Mouse (Mus musculus): ENCODE results near the gene Rbm45. TPM values are rescaled to one million over a fixed set of nuclear protein-coding genes. Genes with fewer than 3 reads are reported as not detected.
A peak's percentile ranks its signal among the peaks of the same experiment; 100 is the strongest.

Gene Rbm45
- polyA plus RNA-seq, 2 experiments, result 14.8 to 31.2 TPM

DNA sequence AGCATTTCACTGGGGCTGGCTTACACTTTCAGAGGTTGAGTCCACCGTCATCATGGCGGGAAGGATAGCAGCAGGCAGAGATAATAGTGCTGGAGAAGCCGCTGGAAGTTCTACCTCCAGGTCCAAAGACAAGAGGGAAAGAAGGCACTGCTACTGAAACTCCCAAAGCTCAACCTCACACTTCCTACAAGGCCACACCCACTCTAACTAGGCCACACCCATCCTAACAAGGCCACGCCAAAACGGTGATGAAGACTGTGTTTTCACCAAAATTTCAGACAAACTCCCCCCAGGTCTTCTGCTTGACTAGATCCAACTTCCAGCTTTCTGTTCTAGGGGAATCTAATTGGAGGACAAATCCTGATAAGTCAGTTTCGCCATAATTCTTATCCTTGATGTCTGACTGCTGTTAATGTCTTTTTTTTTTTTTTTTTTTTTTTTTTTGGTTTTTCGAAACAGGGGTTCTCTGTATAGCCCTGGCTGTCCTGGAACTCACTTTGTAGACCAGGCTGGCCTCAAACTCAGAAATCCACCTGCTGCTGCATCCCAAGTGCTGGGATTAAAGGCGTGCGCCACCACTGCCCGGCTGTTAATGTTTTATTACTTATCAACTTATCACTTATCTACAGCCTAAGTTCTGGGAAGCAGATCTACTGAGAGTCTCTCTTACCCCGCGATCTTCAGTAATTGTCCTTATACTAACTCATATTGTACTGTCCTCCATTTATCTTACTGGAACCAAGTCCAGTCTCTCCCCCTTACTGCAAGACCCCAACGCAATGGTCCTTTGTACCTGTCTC lies 723 bp upstream of the Rbm45 start:
- no peak for ATAC-seq (ENCODE audit: low FRiP score, low read depth)
- 73% methylated on average over 12 of the region's 13 CpGs for WGBS

DNA sequence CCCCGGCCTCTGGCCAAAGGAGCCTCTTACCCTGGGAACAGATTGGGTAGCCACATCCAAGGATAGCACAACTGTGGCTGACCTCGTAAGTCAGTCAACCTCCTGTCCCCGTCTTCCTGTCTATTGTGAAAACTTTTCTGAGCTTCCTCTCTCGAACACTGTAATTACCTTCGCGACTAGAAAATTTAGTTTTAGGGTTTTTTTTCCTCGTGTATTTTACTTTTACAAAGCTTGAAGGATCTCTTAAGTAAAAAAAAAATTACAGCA lies 805 bp downstream of the Rbm45 start:
- peaks cover 5% of the 10 kb centered on the region for H3K4me1 ChIP-seq (ENCODE audit: control insufficient read depth, insufficient read depth, low read length)
- TF ChIP-seq POLR2A (IDR thresholded peaks at IDR 0.05; ENCODE audit: borderline replicate concordance, extremely low read depth, insufficient read depth, insufficient read length), result no peak
- H3K36me3 ChIP-seq (ENCODE audit: control insufficient read depth, insufficient read depth, low read length), result peaks cover 31% of the 10 kb centered on the region
- DNase-seq (ENCODE audit: low spot score) (no peak), ATAC-seq (ENCODE audit: low FRiP score, low read depth) (no peak; the same call in 1 of the 2 replicates)
- peak overlapping the region; percentile 87 for H3K9ac ChIP-seq (ENCODE audit: low read depth, low read length, severe bottlenecking)
- peak overlapping the region; percentile 97 for H3K4me3 ChIP-seq (replicated peaks; ENCODE audit: low read length)
- no peaks in the 10 kb centered on the region for H3K9me3 ChIP-seq (ENCODE audit: control insufficient read depth, low read length)
- no peaks in the 10 kb centered on the region for H3K27me3 ChIP-seq (ENCODE audit: control insufficient read depth, insufficient read depth, low read length)
- peak overlapping the region; percentile 84 for H3K4me2 ChIP-seq (replicated peaks; ENCODE audit: low read depth, low read length, severe bottlenecking)
- no peak overlapping the region for H3K27ac ChIP-seq (replicated peaks; ENCODE audit: low read depth, low read length)
- WGBS, result 2% methylated on average over 7 of the region's 7 CpGs

More for the DNA sequence above, 723 bp upstream of the Rbm45 start:
- DNase-seq (ENCODE audit: low spot score), result no peak
- Histone ChIP-seq H3K4me1 (ENCODE audit: control insufficient read depth, insufficient read depth, low read length) (peaks cover 5% of the 10 kb centered on the region), H3K36me3 (ENCODE audit: control insufficient read depth, insufficient read depth, low read length) (peaks cover 17% of the 10 kb centered on the region), H3K9ac (ENCODE audit: low read depth, low read length, severe bottlenecking) (no peak overlapping the region), H3K27me3 (ENCODE audit: control insufficient read depth, insufficient read depth, low read length) (no peaks in the 10 kb centered on the region), H3K4me3 (replicated peaks; ENCODE audit: low read length) (no peak overlapping the region; the same call in 1 of the 2 replicates), H3K27ac (replicated peaks; ENCODE audit: low read depth, low read length) (no peak overlapping the region), H3K9me3 (ENCODE audit: control insufficient read depth, low read length) (no peaks in the 10 kb centered on the region), H3K4me2 (replicated peaks; ENCODE audit: low read depth, low read length, severe bottlenecking) (no peak overlapping the region)
- TF ChIP-seq POLR2A (IDR thresholded peaks at IDR 0.05; ENCODE audit: borderline replicate concordance, extremely low read depth, insufficient read depth, insufficient read length), result no peak

DNA sequence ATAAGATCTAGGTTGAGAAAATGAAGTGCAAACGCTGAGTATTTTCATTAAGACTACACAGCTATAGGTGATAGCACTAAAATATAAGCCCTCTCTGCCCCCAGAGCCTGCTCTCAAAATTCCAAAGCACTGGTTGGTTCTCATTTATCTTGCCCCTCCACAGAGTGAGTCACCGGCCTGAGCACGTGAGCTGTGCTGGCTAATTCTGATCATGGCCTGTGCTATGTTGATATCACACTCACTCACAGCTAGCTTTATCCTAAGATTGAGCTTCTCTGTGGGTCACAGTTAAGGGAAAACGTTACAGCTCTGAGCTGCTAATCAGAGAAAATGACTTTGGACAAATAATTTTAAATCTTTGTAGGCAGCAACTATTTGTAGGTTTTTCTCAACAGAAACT lies 2.5 kb downstream of the Rbm45 start:
- H3K36me3 ChIP-seq (ENCODE audit: control insufficient read depth, insufficient read depth, low read length), result peaks cover 44% of the 10 kb centered on the region
- whole genome bisulfite sequencing, result 88% methylated on average over 4 of the region's 4 CpGs

DNA sequence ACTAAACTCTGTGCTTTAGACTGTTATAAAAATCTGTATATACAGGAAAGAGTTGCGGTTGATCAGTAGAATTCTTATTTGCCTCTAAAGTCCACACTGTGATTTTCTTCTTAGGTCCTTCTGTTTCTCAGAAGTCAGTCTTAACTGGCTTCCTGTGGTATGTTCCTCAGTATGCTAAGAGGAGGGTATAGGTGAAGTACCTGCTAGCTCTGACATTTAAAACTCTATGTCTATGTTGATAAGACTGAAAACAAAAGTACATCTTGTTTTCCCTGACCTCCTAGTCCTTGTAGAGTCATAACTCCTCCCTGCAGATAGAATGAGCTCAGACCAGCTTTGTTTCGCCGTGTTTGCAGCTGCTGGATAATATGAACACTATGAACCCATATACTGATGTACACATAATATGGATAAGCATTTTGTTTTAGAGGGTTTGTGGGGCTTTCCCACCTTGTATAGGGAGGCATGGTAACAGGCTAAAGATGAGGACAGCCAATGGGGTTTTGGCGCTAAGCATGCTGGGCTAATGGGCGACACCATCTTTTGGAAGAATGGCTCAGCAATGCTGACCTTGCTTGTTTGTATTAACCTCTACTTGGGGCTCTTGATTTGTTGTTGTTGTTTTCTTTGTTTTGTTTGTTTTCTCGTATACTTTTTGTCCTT lies 4.9 kb downstream of the Rbm45 start:
- no peak overlapping the region for H3K9ac ChIP-seq (ENCODE audit: low read depth, low read length, severe bottlenecking)
- no peaks in the 10 kb centered on the region for H3K9me3 ChIP-seq (ENCODE audit: control insufficient read depth, low read length)
- DNase-seq (ENCODE audit: low spot score), result no peak
- TF ChIP-seq POLR2A (IDR thresholded peaks at IDR 0.05; ENCODE audit: borderline replicate concordance, extremely low read depth, insufficient read depth, insufficient read length), result no peak
- 87% methylated on average over 6 of the region's 6 CpGs for WGBS
- peaks cover 5% of the 10 kb centered on the region for H3K4me1 ChIP-seq (ENCODE audit: control insufficient read depth, insufficient read depth, low read length)
- no peak for ATAC-seq (ENCODE audit: low FRiP score, low read depth)
- no peaks in the 10 kb centered on the region for H3K27me3 ChIP-seq (ENCODE audit: control insufficient read depth, insufficient read depth, low read length)
- H3K36me3 ChIP-seq (ENCODE audit: control insufficient read depth, insufficient read depth, low read length), result peaks cover 67% of the 10 kb centered on the region
- H3K4me2 ChIP-seq (replicated peaks; ENCODE audit: low read depth, low read length, severe bottlenecking), result no peak overlapping the region
- H3K4me3 ChIP-seq (replicated peaks; ENCODE audit: low read length), result no peak overlapping the region
- H3K27ac ChIP-seq (replicated peaks; ENCODE audit: low read depth, low read length), result no peak overlapping the region

More for the DNA sequence above, 2.5 kb downstream of the Rbm45 start:
- Histone ChIP-seq H3K27me3 (ENCODE audit: control insufficient read depth, insufficient read depth, low read length) (no peaks in the 10 kb centered on the region), H3K4me3 (replicated peaks; ENCODE audit: low read length) (no peak overlapping the region), H3K27ac (replicated peaks; ENCODE audit: low read depth, low read length) (no peak overlapping the region), H3K9me3 (ENCODE audit: control insufficient read depth, low read length) (no peaks in the 10 kb centered on the region), H3K4me1 (ENCODE audit: control insufficient read depth, insufficient read depth, low read length) (peaks cover 5% of the 10 kb centered on the region), H3K9ac (ENCODE audit: low read depth, low read length, severe bottlenecking) (no peak overlapping the region), H3K4me2 (replicated peaks; ENCODE audit: low read depth, low read length, severe bottlenecking) (no peak overlapping the region)
- ATAC-seq (ENCODE audit: low FRiP score, low read depth) (no peak), DNase-seq (ENCODE audit: low spot score) (no peak)
- TF ChIP-seq POLR2A (IDR thresholded peaks at IDR 0.05; ENCODE audit: borderline replicate concordance, extremely low read depth, insufficient read depth, insufficient read length), result no peak

DNA sequence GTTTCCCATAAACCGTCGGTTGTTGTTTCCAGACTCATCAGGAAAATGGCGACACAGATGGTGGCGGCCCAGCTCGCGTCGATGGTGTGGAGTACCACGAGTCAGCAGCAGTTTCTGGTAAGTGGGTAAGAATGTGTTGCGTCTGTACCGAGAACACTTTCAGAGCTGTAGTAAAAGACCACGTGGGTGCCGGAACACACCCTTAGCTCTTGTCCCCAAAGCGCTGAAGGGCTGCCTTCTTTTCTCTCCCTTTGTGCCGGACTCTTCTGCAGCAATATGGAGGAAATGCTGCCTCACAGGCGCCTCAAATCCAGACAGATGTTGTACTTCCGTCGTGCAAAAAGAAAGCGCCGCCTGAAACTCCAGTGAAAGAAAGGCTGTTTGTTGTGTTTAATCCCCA lies 8.9 kb downstream of the Rbm45 start:
- no peaks in the 10 kb centered on the region for H3K27me3 ChIP-seq (ENCODE audit: control insufficient read depth, insufficient read depth, low read length)
- H3K4me2 ChIP-seq (replicated peaks; ENCODE audit: low read depth, low read length, severe bottlenecking), result no peak overlapping the region
- WGBS, result 93% methylated on average over 19 of the region's 19 CpGs
- H3K9ac ChIP-seq (ENCODE audit: low read depth, low read length, severe bottlenecking), result no peak overlapping the region
- TF ChIP-seq POLR2A (IDR thresholded peaks at IDR 0.05; ENCODE audit: borderline replicate concordance, extremely low read depth, insufficient read depth, insufficient read length), result no peak
- H3K4me3 ChIP-seq (replicated peaks; ENCODE audit: low read length), result no peak overlapping the region
- H3K4me1 ChIP-seq (ENCODE audit: control insufficient read depth, insufficient read depth, low read length), result no peaks in the 10 kb centered on the region
- H3K27ac ChIP-seq (replicated peaks; ENCODE audit: low read depth, low read length), result no peak overlapping the region
- DNase-seq (ENCODE audit: low spot score), result no peak
- no peaks in the 10 kb centered on the region for H3K9me3 ChIP-seq (ENCODE audit: control insufficient read depth, low read length)
- no peak for ATAC-seq (ENCODE audit: low FRiP score, low read depth)
- H3K36me3 ChIP-seq (ENCODE audit: control insufficient read depth, insufficient read depth, low read length), result peaks cover 82% of the 10 kb centered on the region

Data from limb, embryonic 14.5 days (tissue).